Mouse (Mus musculus) kidney, adult 2 months (tissue): ENCODE data around the gene Fh1.

ENCODE experiments used
- CTCF ChIP-seq: fragments of 200-500 bp; conservative IDR thresholded peaks from 2 replicates; pipeline ENCODE4 v1.5.1; 2011; ENCODE audit warnings: low read depth, mild to moderate bottlenecking, control low read depth, low read length, moderate library complexity, mixed read lengths; ENCODE audit not compliant: insufficient read depth, insufficient read length
- POLR2A ChIP-seq: fragments of 200-500 bp; IDR thresholded peaks from one replicate; pipeline ENCODE4 v1.6.1; 2011; ENCODE audit warnings: low read depth, low read length, control low read depth

DNA sequence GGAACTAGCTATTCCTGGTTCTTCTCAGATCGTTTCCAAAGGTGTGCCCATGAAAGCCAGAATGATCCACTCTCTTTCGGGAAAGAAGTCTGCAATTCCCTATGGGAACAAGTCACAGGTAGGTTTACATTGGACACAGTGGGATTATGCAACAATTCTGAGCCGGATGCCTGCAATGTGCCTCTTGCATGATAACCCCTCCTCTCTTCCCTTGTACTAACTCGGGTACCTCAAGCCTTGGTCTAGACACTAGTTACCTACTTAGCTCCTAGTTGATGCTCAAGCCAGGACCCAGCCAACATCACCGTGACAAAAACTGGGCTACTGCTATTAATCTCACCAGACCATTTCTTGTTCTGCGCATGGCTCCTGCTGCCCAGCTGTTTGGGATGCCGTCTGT, 13.6 kb upstream of the Fh1 start:
- TF ChIP-seq POLR2A: no peak
- TF ChIP-seq CTCF: no peak
